Mouse (Mus musculus) left cerebral cortex, adult 18-20 months (tissue): ENCODE results near the gene Cd2. TPM values are rescaled to one million over a fixed set of nuclear protein-coding genes. Genes with fewer than 3 reads are reported as not detected.

Source experiments
- DNase-seq, 2 experiments: peaks; one replicate each; pipeline ENCODE4 v3.0.0; 2021 to 2022; ENCODE audit warnings: low spot score in 2 of 2, mixed read lengths in 1 of 2
- total RNA-seq, 2 experiments: library from RNA; stranded (reverse); gene quantifications; 2 replicates each; pipeline ENCODE4 v1.2.3; 2021

Cd2 gene
- total RNA-seq, 2 experiments from 2014 or later = not detected

DNA sequence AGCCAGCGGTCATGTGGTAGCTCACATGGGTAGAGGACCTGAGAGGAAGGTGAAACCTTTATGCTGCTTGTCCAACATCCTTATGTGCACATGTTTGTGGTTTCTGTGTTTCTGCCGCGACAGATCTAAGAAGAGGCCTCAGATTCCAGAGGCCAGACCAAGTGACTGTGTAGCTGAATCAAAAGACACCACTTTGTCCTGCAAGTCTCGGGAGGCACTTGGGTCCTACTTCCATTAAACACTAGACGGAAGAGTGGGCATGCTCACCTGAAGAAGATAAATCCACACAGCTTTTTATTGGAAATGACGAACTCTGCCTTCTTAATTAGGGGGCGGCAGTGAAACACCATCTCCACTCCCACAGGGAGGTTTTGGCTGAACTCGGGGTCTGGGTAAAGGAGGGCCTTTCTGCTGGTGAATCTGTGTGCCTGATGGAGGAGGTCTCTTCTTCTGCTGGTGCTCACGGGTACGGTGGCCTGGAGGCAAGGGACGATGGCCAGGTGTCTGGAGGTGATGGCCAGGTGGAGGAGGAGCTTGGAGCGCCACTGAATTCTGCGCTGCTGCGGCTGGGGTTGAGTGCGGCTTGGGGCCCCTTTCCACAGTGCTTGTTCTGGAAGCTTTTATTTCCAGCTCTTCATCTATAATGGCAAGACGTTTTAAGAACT is 12.0 kb downstream of the Cd2 start:
- no peak for DNase-seq

DNA sequence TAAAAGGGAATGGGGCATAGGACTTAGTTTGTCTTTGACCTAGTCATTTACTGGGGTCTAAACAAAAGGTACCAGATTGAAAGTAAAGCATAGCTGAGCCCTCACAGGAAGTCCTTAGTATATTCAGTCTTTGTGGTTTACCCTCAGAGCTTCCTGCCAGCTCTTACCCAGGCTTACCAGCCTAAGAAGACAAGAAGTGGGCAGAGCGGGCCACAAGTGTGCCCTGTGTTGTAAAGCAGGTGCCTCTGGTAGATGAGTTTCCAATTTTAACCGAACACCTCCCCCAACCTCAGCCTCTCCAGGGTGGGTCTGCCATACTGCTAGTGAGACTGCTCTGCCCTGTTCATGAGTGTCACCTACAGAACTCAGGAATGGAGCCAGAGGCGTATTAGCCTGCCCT is 12.9 kb downstream of the Cd2 start:
- DNase-seq = no peak

DNA sequence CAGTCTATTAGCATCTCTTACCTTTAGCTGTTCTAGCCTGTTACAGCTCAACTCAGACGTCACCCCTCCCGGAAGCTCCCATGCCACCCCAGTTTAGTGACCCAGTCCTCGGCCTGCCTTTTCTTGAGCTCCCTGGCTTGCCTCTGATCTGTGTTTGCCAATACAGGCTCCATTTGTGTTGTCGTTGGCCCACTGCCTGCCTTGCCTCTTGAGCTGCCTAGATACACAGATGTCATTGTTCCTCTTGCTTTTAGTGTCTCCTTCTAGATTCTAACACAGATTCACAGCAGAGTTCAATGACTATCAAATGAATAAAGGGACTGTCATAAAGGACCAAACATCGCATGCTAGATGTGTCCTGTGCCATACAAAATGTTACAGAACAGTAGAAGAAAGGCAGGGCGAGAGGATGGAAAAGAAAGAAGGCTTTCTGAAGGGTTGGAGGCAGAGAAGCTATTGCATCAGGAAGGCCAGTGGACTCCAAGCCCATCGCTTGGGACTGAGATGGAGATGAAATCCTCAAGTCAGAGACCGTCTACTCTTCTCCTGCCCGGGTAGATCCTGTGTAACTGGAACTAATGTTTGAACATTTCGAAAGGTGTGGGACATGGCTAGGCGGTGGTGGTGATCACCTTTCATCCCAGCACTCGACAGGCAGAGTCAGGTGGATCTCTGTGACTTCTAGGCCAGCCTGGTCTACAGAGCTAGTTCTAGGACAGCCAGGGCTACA is 13.5 kb downstream of the Cd2 start:
- peak in 1 of 2 experiments; percentile 20 for DNase-seq

DNA sequence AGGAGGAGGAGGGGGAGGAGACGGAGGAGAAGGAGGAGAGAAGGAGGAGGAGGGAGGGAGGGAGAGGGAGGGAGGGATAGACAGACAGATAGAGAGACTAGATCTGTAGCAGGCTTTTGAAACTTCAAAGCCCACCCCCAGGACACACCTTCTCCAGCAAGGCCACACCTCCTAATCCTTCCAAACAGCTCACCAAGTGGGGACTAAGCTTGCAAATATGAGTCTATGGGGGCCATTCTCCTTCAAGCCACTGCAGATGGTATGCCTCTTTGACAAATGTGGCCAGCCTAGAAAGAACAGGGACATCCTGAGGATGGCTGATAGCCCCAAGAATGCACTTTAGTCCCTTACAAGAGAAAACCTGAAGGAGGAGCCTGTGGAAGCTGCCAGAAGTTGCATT is 15.6 kb downstream of the Cd2 start:
- DNase-seq = no peak

DNA sequence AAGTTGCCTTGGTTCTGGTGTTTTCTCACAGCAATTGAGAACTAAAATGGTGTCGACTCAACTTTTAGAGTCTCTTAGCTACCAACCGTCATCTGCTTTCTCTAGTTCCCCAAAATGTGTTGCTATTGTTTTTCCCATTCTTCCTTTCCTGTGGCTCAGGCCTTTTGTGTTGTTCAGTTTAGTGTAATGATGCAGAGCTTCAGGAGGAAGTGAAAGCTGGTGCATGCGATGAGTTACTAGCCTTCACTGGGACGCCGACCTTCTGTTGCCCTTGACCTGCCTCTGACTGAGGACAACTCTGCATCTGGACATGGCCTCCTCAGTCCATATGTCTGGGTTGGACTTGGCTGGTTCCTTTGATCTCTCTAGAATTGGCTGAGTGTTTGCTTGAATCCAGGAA is 16.9 kb downstream of the Cd2 start:
- DNase-seq = no peak

DNA sequence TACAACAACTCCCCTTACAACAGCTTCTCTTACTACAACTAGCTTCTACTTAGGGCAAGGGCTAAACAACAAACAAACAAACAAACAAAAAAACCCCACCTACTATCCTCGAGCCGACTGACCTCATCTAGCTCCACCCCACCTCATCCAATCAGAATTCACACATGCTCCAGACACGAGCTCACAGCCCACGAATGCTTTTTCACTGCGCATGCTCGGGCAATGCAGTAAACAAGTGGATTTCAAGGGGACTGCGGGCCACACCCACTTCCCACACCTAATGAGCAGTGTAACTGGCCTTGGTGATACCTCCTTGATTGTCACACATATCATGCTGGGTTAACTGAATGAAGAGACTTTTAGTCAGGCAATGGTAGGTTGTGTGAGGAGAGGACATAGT is 19.4 kb downstream of the Cd2 start:
- no peak for DNase-seq

DNA sequence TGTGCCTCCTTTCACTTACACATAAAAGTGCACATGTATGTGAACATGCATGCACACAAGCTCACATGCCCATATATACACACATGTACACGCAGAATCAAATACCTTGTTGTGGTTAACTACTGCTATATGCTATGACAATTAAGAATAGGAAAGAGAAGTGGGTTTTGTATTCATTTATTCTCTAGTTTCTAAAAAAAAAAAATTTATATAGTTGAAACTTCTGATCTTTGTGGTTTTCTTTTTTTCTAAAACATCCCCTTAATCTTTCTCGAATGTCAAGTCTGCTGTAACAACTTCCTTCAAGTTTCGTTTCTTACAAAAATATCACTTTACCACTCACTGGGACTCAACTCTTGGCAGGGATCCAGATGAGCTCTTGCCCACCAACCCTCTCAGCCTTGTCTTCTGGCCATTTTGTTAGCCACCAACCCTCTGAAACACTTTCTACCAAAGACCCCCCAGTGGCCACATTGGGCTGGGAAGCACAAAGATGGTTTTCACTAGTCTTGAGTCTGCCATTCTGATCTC is 22.1 kb downstream of the Cd2 start:
- no peak for DNase-seq

DNA sequence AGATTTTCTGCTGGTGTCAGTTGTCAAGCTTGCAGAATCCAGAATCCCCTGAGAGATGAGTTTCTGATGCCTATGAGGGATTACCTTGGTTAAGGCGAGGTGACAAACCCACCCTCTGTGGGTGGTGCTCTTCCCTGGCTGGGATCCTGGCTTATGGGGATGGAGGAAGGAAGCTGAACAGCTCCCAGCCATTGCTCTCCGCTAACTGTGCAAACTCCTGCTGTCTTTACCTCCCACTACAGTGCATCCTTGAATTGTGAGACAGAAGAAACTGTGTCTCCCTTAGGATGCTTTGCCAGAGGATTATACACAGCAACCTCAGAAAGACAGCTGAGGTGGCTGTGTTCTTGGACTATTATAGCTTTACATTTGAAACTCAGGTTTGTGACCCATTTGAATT is 28.8 kb downstream of the Cd2 start:
- peak in 1 of 2 experiments; percentile 34 for DNase-seq

DNA sequence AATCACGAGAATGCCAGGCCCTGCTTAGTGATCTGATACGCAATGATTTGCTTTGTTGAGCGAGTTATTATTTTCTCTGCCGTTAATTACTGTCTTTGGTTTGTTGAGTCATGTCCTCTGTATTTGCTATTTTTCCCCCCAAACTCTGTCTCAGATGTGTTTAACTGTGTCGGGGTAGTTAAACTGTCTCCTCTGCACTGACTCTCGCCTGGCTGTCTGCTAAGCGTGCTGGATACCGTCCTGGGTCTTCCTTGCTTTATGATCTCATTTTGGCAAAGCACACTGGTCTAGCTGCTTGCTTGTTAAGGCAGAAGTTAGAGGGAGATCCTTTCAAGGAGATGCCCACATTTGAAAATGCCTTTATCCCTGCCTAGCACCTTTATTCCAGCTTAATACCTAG is 31.6 kb downstream of the Cd2 start:
- DNase-seq = no peak

DNA sequence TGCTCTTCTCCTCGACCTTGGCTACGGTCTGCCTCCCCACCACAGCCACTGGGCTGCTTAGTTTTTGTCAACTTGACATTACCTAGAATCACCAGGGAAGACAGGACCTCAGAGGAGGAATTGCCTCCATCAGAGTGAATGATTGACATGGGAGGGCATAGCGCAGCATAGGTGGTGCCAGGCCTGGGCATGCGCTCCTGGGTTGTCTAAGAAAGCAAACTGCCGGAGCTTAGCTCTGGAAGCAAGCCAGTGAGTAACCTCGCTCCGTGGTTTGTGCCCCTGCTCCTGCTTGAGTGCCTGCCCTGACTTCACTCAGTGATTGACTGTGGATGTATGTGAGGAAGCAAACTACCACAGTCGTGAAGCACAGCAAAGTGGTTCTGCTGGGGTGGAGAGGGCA is 35.6 kb downstream of the Cd2 start:
- DNase-seq = no peak

DNA sequence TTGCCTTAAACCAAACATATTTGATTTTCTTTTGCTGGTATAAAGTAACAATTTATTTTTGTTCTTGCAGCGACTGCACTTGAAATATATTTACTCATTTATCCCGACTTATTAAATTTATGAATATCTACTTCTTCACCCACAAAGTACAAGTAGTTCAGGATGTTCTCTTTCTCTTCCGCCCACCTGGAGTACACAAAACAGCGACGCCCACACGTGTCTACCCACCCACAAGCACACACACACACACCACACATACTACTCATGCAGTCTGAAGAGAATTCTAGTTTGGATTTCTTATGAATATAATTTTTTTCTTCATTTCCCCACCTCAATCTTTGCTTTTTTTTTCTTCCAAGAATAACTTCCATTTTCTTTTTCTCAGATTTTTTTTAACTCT is 37.9 kb downstream of the Cd2 start:
- peak in 1 of 2 experiments; percentile 50 for DNase-seq

DNA sequence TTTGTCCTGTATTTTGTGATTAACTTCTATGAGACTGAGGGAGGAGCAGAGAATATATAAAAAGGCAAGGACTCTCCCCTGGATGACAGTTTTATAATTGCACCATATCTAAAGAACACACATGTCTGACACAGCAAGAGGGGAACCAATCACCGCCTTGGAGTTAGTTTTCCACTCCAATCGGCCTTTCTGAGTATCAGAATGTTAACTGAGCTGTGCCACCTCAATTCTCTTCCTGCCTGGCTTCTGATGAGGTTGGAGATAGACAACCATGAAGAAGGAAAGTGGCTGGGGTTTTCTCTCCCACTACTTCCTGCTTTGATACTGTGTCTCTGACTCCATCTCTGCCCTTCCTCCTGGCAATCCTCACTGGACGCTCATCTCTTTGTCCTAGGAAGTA is 42.5 kb downstream of the Cd2 start:
- DNase-seq = no peak

DNA sequence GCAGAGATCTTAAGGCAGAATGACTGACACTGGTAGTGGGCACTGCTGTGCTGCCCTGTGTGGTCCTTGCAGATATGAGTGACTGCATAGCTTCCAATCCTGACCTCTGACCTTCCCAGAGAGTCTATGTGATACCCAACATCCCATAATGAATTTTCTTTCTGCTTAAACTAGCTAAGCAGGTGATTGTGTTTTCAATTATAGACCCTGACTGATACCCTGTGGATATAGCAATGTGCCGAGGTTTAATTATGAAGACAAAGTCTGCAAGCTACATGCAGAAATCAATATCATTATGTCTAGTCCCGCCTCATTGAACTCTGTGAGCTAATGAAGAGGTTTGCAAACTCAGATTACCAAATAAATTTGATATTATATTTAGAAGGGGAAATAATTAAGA is 44.7 kb downstream of the Cd2 start:
- DNase-seq = no peak

DNA sequence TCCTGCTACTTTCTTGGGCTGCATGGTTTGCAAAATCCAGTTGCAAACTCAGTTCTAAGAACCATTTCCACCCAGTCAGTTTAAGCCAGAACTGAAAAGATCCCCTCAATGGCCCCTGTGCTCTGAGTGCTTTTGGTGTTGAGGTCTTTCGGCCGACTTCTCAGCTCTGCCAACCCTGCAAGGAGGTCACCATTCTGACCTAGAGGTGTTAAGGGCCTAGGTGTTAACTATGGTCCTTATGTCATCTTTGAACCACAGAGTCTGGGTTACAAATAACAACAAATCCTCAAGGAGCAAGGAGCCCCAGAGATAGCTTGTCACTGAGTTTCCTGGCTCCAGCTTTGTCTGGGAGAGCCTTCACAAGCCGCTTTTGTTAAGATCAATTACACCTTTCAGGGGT is 45.9 kb downstream of the Cd2 start:
- DNase-seq = no peak

DNA sequence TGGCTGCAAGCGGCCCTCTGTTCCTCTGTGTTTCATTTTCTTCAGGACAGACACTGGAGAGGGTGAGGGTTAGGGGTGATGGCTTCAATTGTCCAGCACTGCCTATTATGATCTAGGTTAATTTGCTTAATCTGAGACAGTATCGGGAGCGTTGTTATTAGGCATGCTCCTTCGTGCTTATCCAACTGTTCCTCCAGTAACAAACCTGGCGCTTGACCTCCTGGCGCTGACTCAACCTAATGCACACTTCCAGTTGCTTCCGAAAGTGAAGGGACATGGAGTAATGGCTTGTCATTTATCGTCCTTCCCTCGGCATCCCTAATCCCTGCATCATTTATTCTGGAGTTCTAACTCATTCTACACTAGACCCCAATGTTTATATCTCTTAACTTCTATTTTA is 46.9 kb downstream of the Cd2 start:
- DNase-seq = no peak

DNA sequence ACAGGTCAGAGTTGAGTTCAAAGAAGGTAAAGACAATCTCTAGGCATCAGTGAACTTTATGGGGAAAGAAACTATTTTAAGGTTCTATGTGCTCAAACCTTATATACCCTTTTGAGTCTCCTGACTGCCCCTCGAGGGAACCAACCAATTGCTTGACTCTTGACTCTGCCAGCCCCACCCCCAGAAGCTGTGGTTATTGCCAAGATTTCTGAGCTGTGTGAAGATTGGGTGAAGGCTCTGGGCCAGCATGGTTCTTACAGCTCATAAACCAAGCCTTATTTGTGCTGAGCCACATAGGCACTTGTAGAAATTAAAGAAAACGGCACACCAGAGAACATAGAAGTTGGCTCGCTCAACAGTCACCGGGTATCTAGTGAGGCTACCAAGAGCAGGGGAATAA is 48.5 kb downstream of the Cd2 start:
- no peak for DNase-seq

DNA sequence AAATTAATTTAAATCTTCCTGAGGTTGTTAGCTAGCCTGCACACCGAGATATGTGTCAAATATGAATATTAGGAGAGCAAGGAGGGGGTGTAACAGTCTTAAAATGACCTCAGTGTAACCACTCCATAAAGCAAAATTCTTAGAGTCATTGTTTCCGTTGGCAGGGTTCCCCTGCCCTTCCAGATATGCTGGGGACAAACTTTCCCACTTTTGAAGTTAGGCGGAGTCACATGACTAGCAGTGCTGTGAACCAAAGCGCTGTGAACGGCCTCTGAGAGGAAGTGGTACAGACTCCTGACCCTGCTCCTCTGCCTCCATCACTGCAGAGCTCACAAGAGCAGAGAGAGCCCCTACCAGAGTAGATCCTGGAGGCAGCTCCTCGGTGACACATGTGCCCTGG is 49.0 kb downstream of the Cd2 start:
- no peak for DNase-seq

DNA sequence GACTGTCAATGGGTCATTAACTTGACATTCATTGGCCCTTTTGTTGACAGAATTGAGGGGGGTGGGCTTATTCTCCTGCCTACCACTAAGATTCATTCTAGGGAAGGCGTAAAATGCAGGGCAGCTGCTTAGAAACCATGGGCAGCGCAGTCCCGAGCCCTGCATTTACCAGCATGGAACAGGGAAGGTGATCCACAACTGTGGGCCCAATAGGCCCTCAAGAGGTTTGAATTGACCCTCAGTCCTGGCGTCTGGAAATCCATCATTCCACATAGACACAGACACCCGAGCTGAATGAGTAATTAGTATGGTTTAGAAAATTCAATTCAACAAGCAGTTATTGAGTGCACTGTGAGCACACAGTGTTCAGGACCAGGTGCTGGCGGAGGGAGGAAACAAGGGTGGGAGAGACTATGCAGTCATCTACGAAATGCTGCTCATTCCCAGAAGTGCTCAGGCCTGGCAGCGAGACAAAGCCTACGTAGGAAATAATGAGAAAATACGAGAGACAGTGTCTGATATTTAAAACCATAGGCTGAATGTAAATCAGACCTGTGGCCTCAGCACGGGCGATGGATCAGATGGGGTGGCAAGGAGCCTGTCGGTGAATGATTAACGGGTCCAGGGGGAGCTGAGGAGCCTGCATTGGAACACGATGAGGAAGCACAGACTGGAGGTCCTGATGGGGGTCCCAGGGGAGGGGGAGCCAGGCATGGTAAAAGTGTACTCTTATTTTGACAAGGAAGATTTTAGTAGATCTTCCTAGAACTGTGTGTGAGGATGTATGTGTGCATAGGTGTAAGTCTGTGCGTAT is 50.5 kb downstream of the Cd2 start:
- DNase-seq = no peak

DNA sequence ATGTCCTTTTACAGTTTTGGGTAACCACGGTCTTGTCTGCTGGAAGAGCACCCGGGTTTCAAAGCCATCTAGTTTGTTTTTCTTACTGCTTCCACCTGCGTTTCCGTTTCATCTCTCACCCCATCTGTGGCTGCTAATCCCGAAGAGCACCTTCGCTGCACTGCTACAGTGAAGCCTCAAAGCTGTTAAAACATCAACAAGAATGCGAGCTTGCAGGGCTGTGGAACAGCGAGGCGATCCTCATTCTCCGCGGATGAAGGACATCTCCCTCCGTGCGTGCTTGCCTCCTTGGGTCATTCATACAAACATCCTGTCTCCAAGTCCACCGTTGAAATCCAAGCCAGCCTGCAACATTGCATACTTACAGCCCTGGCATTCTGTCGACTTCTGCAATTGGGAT is 51.5 kb downstream of the Cd2 start:
- no peak for DNase-seq

DNA sequence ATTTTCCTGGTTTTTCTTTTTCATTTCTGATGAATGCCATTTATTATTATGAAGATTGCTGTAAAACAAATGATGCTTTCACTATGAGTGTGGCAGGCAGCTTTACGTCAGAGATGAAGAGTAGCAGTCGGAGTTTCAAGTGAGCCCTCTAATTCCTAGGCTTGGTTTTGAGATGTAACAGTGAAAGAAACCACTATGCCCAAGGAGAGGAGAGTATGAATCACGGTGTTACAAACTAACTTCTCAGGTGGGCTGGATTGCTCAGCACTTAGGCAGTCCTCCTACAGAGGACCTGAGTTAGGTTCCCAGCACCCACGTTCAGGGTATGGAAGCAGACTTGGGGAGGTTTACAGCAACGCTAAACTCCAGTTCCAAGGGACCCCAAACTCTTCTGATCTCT is 52.4 kb downstream of the Cd2 start:
- DNase-seq = no peak

DNA sequence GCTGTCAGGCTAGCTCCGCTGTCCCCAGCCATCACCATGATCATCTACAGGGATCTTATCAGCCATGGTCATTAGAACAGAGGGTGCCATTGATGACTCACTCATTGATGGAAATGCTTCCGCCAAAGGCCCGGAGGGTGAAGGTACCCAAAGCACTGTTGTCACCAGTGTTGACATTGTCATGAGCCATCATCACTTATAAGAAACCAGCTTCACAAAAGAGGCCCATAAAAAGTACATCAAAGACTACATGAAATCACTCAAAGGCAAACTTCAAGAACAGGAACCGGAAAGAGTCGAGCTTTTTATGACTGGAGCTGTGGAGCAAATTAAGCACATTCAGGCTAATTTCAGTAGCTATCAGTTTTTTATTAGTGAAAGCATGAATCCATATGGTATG is 54.3 kb downstream of the Cd2 start:
- DNase-seq = no peak

DNA sequence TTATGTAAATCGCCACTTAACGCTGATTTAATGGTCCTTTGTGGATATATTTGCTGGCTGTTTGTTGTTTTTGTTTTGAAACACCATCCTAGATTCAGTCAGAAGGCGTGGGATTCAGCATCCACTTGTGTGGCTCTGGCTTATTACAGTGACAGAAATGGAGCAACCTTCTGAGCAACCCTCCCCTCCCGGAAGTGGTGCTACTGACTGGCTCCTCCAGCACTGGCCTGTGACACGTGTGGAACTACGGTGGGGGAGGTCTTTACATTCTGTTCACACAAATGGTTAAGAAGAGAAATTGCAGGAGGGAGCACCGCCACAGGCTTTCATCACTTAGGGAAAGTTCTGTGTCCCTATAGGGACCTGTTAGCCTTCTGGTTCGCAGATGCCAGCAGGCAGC is 55.2 kb downstream of the Cd2 start:
- DNase-seq = no peak
